Mouse (Mus musculus): ENCODE results near the gene Ptpn5. TPM values are rescaled to one million over a fixed set of nuclear protein-coding genes. Genes with fewer than 3 reads are reported as not detected.

Gene Ptpn5
- polyA plus RNA-seq, 1 experiment, result not detected

DNA sequence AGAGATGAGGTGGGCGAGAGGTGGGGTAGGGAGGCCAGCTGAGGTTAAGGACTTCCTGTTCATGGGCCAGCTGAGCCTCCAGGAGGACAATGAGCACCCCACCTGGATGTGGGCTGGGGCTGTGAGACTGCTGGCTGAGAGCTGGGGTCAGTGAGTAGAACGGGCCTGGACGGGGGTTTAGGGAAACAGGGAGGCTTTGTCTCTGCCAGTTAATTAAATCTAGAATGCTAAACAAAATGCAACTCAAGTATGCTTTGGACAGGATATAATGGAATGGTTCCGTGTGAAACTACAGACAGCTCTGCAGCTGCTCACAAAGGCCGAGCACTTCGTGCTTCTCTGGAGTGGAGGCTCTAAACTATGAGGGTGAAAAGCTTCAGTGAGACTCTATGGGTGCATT, 32.9 kb downstream of the Ptpn5 start:
- no peaks in the 10 kb centered on the region for H3K4me1 ChIP-seq (ENCODE audit: control insufficient read depth)
- H3K27me3 ChIP-seq (ENCODE audit: control insufficient read depth), result no peaks in the 10 kb centered on the region
- no peaks in the 10 kb centered on the region for H3K36me3 ChIP-seq (ENCODE audit: control insufficient read depth)
- no peaks in the 10 kb centered on the region for H3K9me3 ChIP-seq (ENCODE audit: control insufficient read depth, low read length)
- TF ChIP-seq TAL1 (IDR thresholded peaks at IDR 0.05; ENCODE audit: low read length), result no peak
- TF ChIP-seq GATA1 (IDR thresholded peaks at IDR 0.05; ENCODE audit: low read length), result no peak
- no peak overlapping the region for H3K4me3 ChIP-seq (replicated peaks)

DNA sequence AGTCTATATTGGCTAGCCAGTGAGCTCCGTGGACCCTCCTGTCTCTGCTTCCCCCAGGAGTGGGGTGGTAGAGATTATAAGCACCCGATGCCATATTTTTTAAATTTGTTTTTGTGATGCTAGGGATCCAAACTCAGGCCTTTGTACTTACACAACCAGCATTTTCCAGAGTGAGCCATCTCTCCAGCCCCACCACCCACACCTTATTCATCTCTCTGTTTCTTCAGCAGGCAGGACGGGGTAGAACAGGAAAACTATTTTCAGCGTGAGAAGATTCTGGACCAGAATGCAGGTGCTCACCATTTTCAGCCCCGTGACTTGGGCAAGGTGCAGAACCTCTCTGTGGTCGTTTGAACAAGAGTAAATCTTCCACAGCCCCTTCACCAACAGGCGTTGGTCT, 34.2 kb downstream of the Ptpn5 start:
- H3K4me3 ChIP-seq (replicated peaks), result no peak overlapping the region
- H3K27me3 ChIP-seq (ENCODE audit: control insufficient read depth), result no peaks in the 10 kb centered on the region
- no peaks in the 10 kb centered on the region for H3K4me1 ChIP-seq (ENCODE audit: control insufficient read depth)
- no peaks in the 10 kb centered on the region for H3K36me3 ChIP-seq (ENCODE audit: control insufficient read depth)
- no peaks in the 10 kb centered on the region for H3K9me3 ChIP-seq (ENCODE audit: control insufficient read depth, low read length)
- TF ChIP-seq GATA1 (IDR thresholded peaks at IDR 0.05; ENCODE audit: low read length), result no peak
- no peak for TF ChIP-seq TAL1 (IDR thresholded peaks at IDR 0.05; ENCODE audit: low read length)

DNA sequence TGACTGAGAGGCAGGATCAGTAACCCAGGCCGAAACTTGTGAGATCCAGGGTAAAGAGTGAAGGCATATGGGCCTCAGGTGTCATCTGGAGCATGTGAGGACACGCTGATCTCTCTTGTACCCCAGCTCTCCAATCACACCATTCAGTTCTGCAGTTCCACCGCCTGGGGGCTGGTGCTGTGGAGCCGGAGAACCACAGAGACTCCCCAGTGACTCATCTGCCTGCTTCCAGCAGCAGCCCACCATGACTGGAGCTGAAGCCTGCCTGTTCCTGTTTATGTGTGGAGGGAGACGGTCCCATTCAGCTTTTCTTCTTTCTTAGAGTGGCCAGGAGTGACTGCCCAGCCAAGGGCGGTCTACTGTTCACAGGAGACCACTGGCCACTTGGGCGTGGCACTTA, 35.4 kb downstream of the Ptpn5 start:
- no peaks in the 10 kb centered on the region for H3K27me3 ChIP-seq (ENCODE audit: control insufficient read depth)
- H3K9me3 ChIP-seq (ENCODE audit: control insufficient read depth, low read length), result no peaks in the 10 kb centered on the region
- H3K36me3 ChIP-seq (ENCODE audit: control insufficient read depth), result no peaks in the 10 kb centered on the region
- no peak overlapping the region for H3K4me3 ChIP-seq (replicated peaks)
- TF ChIP-seq TAL1 (IDR thresholded peaks at IDR 0.05; ENCODE audit: low read length), result no peak
- no peak for TF ChIP-seq GATA1 (IDR thresholded peaks at IDR 0.05; ENCODE audit: low read length)
- H3K4me1 ChIP-seq (ENCODE audit: control insufficient read depth), result no peaks in the 10 kb centered on the region

DNA sequence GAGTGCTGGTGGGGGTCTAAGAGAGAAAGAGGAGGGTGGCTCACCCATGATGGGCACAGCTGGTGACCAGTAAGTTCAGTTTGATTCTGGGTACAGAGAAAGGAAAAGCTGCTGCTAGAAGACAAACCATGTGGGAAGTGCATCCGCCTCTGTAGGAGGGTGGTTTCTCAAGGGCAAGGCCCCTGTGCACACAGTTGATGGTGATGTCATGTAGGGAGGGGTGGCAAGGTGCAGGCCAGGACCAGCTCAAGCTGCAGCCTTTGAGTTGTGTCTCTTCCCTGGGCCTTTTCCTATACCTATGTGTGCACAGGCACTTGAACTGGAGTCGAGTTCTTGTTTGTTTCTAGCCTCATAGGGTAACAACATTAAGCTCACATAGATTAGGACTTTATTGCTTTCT, 38.5 kb downstream of the Ptpn5 start:
- no peaks in the 10 kb centered on the region for H3K4me1 ChIP-seq (ENCODE audit: control insufficient read depth)
- H3K27me3 ChIP-seq (ENCODE audit: control insufficient read depth), result no peaks in the 10 kb centered on the region
- no peaks in the 10 kb centered on the region for H3K36me3 ChIP-seq (ENCODE audit: control insufficient read depth)
- H3K4me3 ChIP-seq (replicated peaks), result no peak overlapping the region
- TF ChIP-seq GATA1 (IDR thresholded peaks at IDR 0.05; ENCODE audit: low read length) (no peak), TAL1 (IDR thresholded peaks at IDR 0.05; ENCODE audit: low read length) (no peak)
- no peaks in the 10 kb centered on the region for H3K9me3 ChIP-seq (ENCODE audit: control insufficient read depth, low read length)

DNA sequence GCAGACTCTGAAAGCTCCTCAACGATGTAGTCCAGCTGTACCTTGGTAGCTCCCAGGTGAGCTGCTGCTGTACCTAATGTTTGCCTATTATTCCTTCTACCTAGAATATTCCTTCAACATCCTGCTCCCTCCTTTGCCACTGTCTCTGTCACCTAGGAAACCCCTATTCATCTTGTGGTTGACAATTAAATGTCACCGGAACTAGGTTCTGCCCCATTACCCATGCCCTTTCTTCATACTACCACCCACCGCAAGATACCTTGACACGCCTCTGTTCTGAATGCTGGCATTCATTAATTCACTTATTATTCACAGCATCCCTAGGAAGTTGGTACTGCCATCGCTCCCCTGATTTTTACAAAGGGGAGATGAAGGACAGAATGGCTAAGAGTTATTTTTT, 39.5 kb downstream of the Ptpn5 start:
- no peaks in the 10 kb centered on the region for H3K4me1 ChIP-seq (ENCODE audit: control insufficient read depth)
- no peaks in the 10 kb centered on the region for H3K9me3 ChIP-seq (ENCODE audit: control insufficient read depth, low read length)
- TF ChIP-seq TAL1 (IDR thresholded peaks at IDR 0.05; ENCODE audit: low read length) (no peak), GATA1 (IDR thresholded peaks at IDR 0.05; ENCODE audit: low read length) (no peak)
- no peaks in the 10 kb centered on the region for H3K27me3 ChIP-seq (ENCODE audit: control insufficient read depth)
- no peaks in the 10 kb centered on the region for H3K36me3 ChIP-seq (ENCODE audit: control insufficient read depth)
- no peak overlapping the region for H3K4me3 ChIP-seq (replicated peaks)

DNA sequence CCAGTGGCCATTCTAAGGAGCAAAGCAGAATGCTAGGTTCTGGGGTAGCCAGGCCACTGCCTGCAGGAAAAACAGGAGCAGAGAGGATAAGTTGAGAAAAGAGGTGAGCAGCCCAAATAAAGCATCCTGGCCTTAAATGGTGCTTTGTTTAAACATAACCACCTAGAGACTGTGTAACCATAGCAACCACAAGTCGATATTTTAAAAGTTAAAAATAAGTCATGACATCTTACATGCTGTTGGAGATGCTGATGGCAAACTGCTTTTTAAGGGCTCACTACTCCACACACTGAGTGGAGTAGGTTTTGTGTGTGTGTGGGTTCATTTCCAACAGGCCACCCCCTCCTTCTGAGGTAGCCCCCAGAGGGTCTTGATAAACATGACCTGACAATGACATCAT, 48.4 kb downstream of the Ptpn5 start:
- Histone ChIP-seq H3K4me1 (ENCODE audit: control insufficient read depth) (no peaks in the 10 kb centered on the region), H3K36me3 (ENCODE audit: control insufficient read depth) (no peaks in the 10 kb centered on the region), H3K27me3 (ENCODE audit: control insufficient read depth) (no peaks in the 10 kb centered on the region), H3K4me3 (replicated peaks) (no peak overlapping the region), H3K9me3 (ENCODE audit: control insufficient read depth, low read length) (no peaks in the 10 kb centered on the region)
- TF ChIP-seq TAL1 (IDR thresholded peaks at IDR 0.05; ENCODE audit: low read length) (no peak), GATA1 (IDR thresholded peaks at IDR 0.05; ENCODE audit: low read length) (no peak)

DNA sequence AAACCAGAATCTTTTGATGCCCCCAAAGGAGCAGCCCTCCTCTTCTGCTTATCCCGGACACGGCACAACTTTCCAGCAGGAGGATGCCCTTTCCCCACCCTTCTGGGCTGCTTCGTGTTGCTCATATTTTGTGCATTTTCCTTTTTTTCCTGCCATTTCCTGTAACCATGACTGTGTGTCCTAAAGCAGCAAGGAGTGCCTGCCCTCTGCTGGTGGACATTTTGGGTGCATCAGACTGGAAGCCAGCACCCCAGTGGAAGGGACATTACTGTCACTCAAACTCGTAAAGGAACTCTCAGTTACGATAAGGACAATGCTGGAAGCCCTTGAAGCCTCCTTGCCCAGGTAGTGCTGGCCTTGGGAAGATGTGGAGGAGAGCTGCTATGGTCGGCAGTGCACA, 52.2 kb downstream of the Ptpn5 start:
- Histone ChIP-seq H3K9me3 (ENCODE audit: control insufficient read depth, low read length) (no peaks in the 10 kb centered on the region), H3K4me1 (ENCODE audit: control insufficient read depth) (no peaks in the 10 kb centered on the region), H3K27me3 (ENCODE audit: control insufficient read depth) (no peaks in the 10 kb centered on the region), H3K36me3 (ENCODE audit: control insufficient read depth) (no peaks in the 10 kb centered on the region), H3K4me3 (replicated peaks) (no peak overlapping the region)
- no peak for TF ChIP-seq TAL1 (IDR thresholded peaks at IDR 0.05; ENCODE audit: low read length)
- TF ChIP-seq GATA1 (IDR thresholded peaks at IDR 0.05; ENCODE audit: low read length), result no peak

DNA sequence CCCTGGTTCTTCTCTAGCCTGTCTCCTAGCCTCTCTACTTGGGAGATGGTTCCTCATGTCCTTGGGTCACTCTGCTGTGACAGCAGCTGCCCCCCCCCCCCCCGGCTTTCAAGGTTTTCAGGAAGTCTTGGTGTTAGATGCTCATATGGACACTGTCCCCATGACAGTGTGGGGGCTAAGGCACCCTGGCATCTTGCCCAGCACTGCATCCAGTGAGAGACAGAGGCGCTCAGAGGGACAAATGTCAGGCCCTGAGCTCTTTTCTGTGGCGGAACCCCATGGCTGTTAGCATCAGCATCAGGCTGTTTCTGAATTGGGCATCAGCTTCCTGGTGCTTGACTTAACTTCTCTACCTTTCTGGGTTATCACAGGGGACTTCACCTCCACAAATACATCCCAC, 52.6 kb downstream of the Ptpn5 start:
- Histone ChIP-seq H3K27me3 (ENCODE audit: control insufficient read depth) (no peaks in the 10 kb centered on the region), H3K36me3 (ENCODE audit: control insufficient read depth) (no peaks in the 10 kb centered on the region)

DNA sequence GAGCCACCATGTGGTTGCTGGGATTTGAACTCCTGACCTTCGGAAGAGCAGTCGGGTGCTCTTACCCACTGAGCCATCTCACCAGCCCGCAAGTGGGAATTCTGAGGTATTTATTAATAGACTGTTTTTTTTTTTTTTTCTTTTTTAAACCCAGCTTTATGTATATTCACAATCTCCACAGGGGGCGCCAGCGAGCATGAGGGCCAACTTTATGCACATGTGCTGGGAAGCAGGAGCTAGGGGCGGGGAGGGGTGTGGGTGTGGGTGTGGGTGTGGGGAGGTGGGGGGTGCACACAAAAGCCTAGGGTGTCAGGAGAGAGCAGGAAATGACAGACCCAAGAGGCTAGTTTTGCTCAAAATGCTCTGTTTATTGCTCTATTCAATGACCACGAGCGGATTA, 56.0 kb downstream of the Ptpn5 start:
- no peak for TF ChIP-seq TAL1 (IDR thresholded peaks at IDR 0.05; ENCODE audit: low read length)
- H3K9me3 ChIP-seq (ENCODE audit: control insufficient read depth, low read length), result no peaks in the 10 kb centered on the region
- no peaks in the 10 kb centered on the region for H3K36me3 ChIP-seq (ENCODE audit: control insufficient read depth)
- no peaks in the 10 kb centered on the region for H3K4me1 ChIP-seq (ENCODE audit: control insufficient read depth)
- H3K27me3 ChIP-seq (ENCODE audit: control insufficient read depth), result no peaks in the 10 kb centered on the region
- no peak overlapping the region for H3K4me3 ChIP-seq (replicated peaks)

More for the DNA sequence above, 52.6 kb downstream of the Ptpn5 start:
- no peak for TF ChIP-seq TAL1 (IDR thresholded peaks at IDR 0.05; ENCODE audit: low read length)
- TF ChIP-seq GATA1 (IDR thresholded peaks at IDR 0.05; ENCODE audit: low read length), result no peak
- Histone ChIP-seq H3K4me3 (replicated peaks) (no peak overlapping the region), H3K9me3 (ENCODE audit: control insufficient read depth, low read length) (no peaks in the 10 kb centered on the region), H3K4me1 (ENCODE audit: control insufficient read depth) (no peaks in the 10 kb centered on the region)

DNA sequence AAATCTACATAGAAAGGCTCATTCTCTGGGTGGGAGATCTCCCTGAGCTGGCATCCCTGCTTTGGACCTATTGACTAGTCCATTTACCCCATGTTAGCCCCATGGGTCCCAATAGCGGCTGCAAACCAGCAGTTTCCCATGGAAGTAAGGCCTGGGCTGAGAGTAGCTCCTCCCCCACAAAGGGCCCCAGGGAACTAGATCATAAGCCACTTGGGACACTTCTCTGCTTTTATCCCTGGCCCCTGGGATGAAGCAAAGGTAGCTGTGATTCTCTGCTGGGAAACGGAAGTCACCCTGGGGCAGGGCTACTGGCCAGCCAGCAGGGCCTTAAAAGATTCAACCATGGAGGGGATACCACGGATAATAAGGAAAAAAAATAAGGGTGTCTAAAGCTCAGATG, 56.8 kb downstream of the Ptpn5 start:
- Histone ChIP-seq H3K27me3 (ENCODE audit: control insufficient read depth) (no peaks in the 10 kb centered on the region), H3K9me3 (ENCODE audit: control insufficient read depth, low read length) (no peaks in the 10 kb centered on the region), H3K4me3 (replicated peaks) (no peak overlapping the region), H3K36me3 (ENCODE audit: control insufficient read depth) (no peaks in the 10 kb centered on the region), H3K4me1 (ENCODE audit: control insufficient read depth) (no peaks in the 10 kb centered on the region)
- TF ChIP-seq GATA1 (IDR thresholded peaks at IDR 0.05; ENCODE audit: low read length), result no peak

All from erythroblast, embryonic 14.5 days (primary cell).